In the genomic region with DNA sequence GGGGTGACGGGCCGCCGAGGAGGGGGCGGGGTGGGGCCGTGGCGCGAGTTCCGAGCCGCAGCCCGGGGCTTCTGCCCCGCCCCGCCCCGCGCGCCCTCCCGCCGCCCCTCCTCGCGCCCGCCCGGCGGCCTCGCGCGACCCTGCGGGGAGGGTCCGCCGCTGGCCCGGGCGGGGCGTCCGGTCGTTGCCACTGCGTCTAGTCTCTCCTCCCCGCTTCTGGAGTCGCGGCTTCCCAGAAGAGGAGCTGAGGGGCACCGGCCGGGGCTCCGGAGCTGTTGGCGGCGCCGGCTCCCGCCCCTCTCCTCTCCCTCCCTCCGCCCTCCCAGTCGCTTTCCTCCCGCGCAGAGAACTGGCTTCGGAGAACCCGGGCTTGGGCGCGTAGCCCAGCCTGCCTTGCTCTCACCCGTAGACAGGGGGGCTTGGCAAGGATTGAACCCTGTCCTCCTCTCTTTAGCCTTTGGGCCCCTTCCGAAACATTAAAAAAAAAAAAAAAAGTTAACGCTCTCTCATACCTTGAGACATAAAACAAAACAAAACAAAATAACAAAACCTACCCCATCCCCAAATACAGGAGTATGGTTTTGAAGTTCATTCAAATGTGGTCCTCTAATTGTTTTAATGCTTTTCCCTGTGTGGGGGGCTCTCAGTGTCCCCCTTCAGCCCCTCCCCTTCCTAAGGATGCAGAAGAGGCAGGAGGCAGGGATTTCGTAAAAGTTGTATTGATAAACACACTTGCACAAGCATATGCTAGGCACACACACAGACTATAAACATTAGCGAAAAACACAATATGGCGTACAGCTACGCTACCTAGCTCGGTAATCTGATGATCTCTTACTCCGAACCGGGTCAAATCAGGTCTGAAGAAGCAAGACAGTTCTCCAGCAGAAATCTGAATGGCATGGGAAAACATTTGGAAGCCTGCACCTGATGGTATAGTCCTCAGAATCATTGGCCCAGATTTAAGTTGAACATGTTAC, we compare ENCODE assay signal across 8 mouse cellular contexts. TPM values are rescaled to one million over a fixed set of nuclear protein-coding genes. Genes with fewer than 3 reads are reported as not detected.
A peak's percentile ranks its signal among the peaks of the same experiment; 100 is the strongest.
DNase-seq lines count a peak whose midpoint lies in the region; ATAC-seq and TF ChIP-seq lines count a peak whose summit lies in the region.

No protein-coding gene starts in this region.

- H3K27me3 ChIP-seq in forebrain, embryonic 11.5 days (ENCODE audit: control insufficient read depth, insufficient read depth, low read length): no peaks in the 10 kb centered on the region
- H3K27me3 ChIP-seq in heart, postnatal 0 days (ENCODE audit: control insufficient read depth, insufficient read depth, low read length): no peaks in the 10 kb centered on the region
- no peaks in the 10 kb centered on the region for H3K27me3 ChIP-seq in liver, embryonic 16.5 days (ENCODE audit: control insufficient read depth, insufficient read depth, low read depth, low read length)
- H3K27me3 ChIP-seq in neural tube, embryonic 13.5 days: no peaks in the 10 kb centered on the region
- no peaks in the 10 kb centered on the region for H3K27me3 ChIP-seq in thymus, adult 2 months (ENCODE audit: control insufficient read depth, insufficient read depth, low read length)

- peak overlapping the region; percentile 91 to 99 for H3K4me3 ChIP-seq in ES-E14 (ENCODE audit: insufficient read depth in 1 of 2, low read depth in 1 of 2, low read length in 2 of 2, poor library complexity in 1 of 2, severe bottlenecking in 1 of 2)
- H3K4me3 ChIP-seq in forebrain, embryonic 11.5 days (ENCODE audit: low read depth, low read length): peak overlapping the region; percentile 69
- peak overlapping the region; percentile 90 for H3K4me3 ChIP-seq in heart, postnatal 0 days (ENCODE audit: low read depth, low read length)
- H3K4me3 ChIP-seq in liver, embryonic 16.5 days (ENCODE audit: low read depth, low read length): peak overlapping the region; percentile 84
- H3K4me3 ChIP-seq in neural tube, embryonic 13.5 days: peak overlapping the region; percentile 61
- H3K4me3 ChIP-seq in thymus, adult 2 months (ENCODE audit: control insufficient read depth, insufficient read depth, low read length): peak overlapping the region; percentile 85

- peak; percentile 50; the same call in 1 of the 2 replicates for TF ChIP-seq POLR2A in thymus, adult 2 months (IDR thresholded peaks at IDR 0.05; ENCODE audit: control insufficient read depth, extremely low read depth, insufficient read depth, low read length, poor library complexity)

- TF ChIP-seq EP300 in heart, postnatal 0 days (IDR thresholded peaks at IDR 0.05; ENCODE audit: low read depth): 0 out of 2 replicates have a peak, but pooled peaks have one; percentile 37

- H3K4me2 ChIP-seq in forebrain, embryonic 11.5 days (ENCODE audit: low read depth, low read length, severe bottlenecking): peak overlapping the region; percentile 81
- peak overlapping the region; percentile 82 for H3K4me2 ChIP-seq in heart, postnatal 0 days (ENCODE audit: low read depth, low read length)
- H3K4me2 ChIP-seq in liver, embryonic 16.5 days (ENCODE audit: low read depth, low read length): peak overlapping the region; percentile 85
- H3K4me2 ChIP-seq in neural tube, embryonic 13.5 days: peak overlapping the region; percentile 75

- DNase-seq in ES-E14 (ENCODE audit: low read depth, low spot score): no peak
- DNase-seq in c-Kit-positive CD71-negative TER-119-negative erythroid progenitor cells, embryonic 14.5 days (ENCODE audit: low read depth): peak; percentile 39
- DNase-seq in forebrain, embryonic 11.5 days (ENCODE audit: low spot score): peak; percentile 91
- peak; percentile 86 for DNase-seq in heart, postnatal 0 days (ENCODE audit: low spot score)
- DNase-seq in kidney, postnatal 36 days: peak; percentile 86 to 89
- peak; percentile 79 for DNase-seq in thymus, adult 2 months

- peak overlapping the region; percentile 97 for H3K27ac ChIP-seq in ES-E14 (ENCODE audit: insufficient read depth, low read depth, low read length, poor library complexity, severe bottlenecking)
- peak overlapping the region; percentile 98 for H3K27ac ChIP-seq in forebrain, embryonic 11.5 days (ENCODE audit: low read depth, low read length)
- H3K27ac ChIP-seq in heart, postnatal 0 days (ENCODE audit: low read depth): peak overlapping the region; percentile 99
- H3K27ac ChIP-seq in liver, embryonic 16.5 days (ENCODE audit: low read length): peak overlapping the region; percentile 93
- peak overlapping the region; percentile 98 for H3K27ac ChIP-seq in neural tube, embryonic 13.5 days (replicated peaks)
- peak overlapping the region; percentile 86 for H3K27ac ChIP-seq in thymus, adult 2 months (ENCODE audit: control insufficient read depth, insufficient read depth, low read length)

- in situ Hi-C loops in ES-E14 (cut with MboI; ENCODE audit: low sequenced_read_pairs in 2 of 2, unreplicated experiment in 2 of 2): no loop called here

- H3K9ac ChIP-seq in ES-E14 (ENCODE audit: insufficient read depth, low read depth, low read length, poor library complexity, severe bottlenecking): peak overlapping the region; percentile 90
- H3K9ac ChIP-seq in forebrain, embryonic 11.5 days (ENCODE audit: low read length): peak overlapping the region; percentile 84
- peak overlapping the region; percentile 83 for H3K9ac ChIP-seq in heart, postnatal 0 days (replicated peaks; ENCODE audit: low read depth, low read length)
- H3K9ac ChIP-seq in liver, embryonic 16.5 days (ENCODE audit: low read depth, low read length): peak overlapping the region; percentile 85
- H3K9ac ChIP-seq in neural tube, embryonic 13.5 days: peak overlapping the region; percentile 81

- peak; percentile 17 for TF ChIP-seq CTCF in heart, postnatal 0 days (IDR thresholded peaks at IDR 0.05; ENCODE audit: low read depth)
- no peak for TF ChIP-seq CTCF in thymus, adult 2 months (IDR thresholded peaks at IDR 0.05; ENCODE audit: borderline replicate concordance, control insufficient read depth, extremely low read depth, insufficient read depth, low read length, poor library complexity)

- peaks cover 0 to 3% of the 10 kb centered on the region in 2 experiments; a peak in 2 of 4 replicates for H3K4me1 ChIP-seq in ES-E14 (ENCODE audit: control insufficient read depth in 2 of 2, insufficient read depth in 2 of 2, low read length in 2 of 2, poor library complexity in 1 of 2)
- 0 out of 2 replicates have a peak, but pooled peaks cover 2% of the 10 kb centered on the region for H3K4me1 ChIP-seq in forebrain, embryonic 11.5 days (replicated peaks; ENCODE audit: control insufficient read depth, insufficient read depth, low read length)
- H3K4me1 ChIP-seq in heart, postnatal 0 days (ENCODE audit: control insufficient read depth, insufficient read depth): peaks cover 5% of the 10 kb centered on the region; the same call in 1 of the 2 replicates
- peaks cover 3% of the 10 kb centered on the region for H3K4me1 ChIP-seq in liver, embryonic 16.5 days (ENCODE audit: control insufficient read depth, low read depth, low read length)
- peaks cover 8% of the 10 kb centered on the region for H3K4me1 ChIP-seq in neural tube, embryonic 13.5 days (replicated peaks)
- H3K4me1 ChIP-seq in thymus, adult 2 months (replicated peaks; ENCODE audit: control insufficient read depth, insufficient read depth, low read length): peaks cover 2% of the 10 kb centered on the region; the same call in 1 of the 2 replicates

- ATAC-seq in forebrain, embryonic 11.5 days (replicated peaks; ENCODE audit: low FRiP score): peak; percentile 57
- ATAC-seq in heart, postnatal 0 days (ENCODE audit: insufficient read depth, low read depth): peak; percentile 40
- ATAC-seq in liver, embryonic 16.5 days (ENCODE audit: low read depth): peak; percentile 28
- peak; percentile 51 for ATAC-seq in neural tube, embryonic 13.5 days (ENCODE audit: low read depth)

- no peaks in the 10 kb centered on the region for H3K9me3 ChIP-seq in ES-E14 (ENCODE audit: control insufficient read depth, insufficient read depth, low read depth, low read length)
- H3K9me3 ChIP-seq in forebrain, embryonic 11.5 days (ENCODE audit: control insufficient read depth, low read length): no peaks in the 10 kb centered on the region
- H3K9me3 ChIP-seq in heart, postnatal 0 days (replicated peaks; ENCODE audit: control insufficient read depth, low read length): no peaks in the 10 kb centered on the region
- no peaks in the 10 kb centered on the region for H3K9me3 ChIP-seq in liver, embryonic 16.5 days (replicated peaks; ENCODE audit: control insufficient read depth, low read length)
- no peaks in the 10 kb centered on the region for H3K9me3 ChIP-seq in neural tube, embryonic 13.5 days

- no peaks in the 10 kb centered on the region for H3K36me3 ChIP-seq in ES-E14 (ENCODE audit: control insufficient read depth, insufficient read depth, low read length, poor library complexity, severe bottlenecking)
- H3K36me3 ChIP-seq in forebrain, embryonic 11.5 days (ENCODE audit: control insufficient read depth, insufficient read depth, low read length): no peaks in the 10 kb centered on the region
- H3K36me3 ChIP-seq in heart, postnatal 0 days (replicated peaks; ENCODE audit: control insufficient read depth, insufficient read depth, low read length): no peaks in the 10 kb centered on the region
- H3K36me3 ChIP-seq in liver, embryonic 16.5 days (ENCODE audit: control insufficient read depth, insufficient read depth): no peaks in the 10 kb centered on the region
- H3K36me3 ChIP-seq in neural tube, embryonic 13.5 days: no peaks in the 10 kb centered on the region
- no peaks in the 10 kb centered on the region for H3K36me3 ChIP-seq in thymus, adult 2 months (ENCODE audit: control insufficient read depth, insufficient read depth, low read length)

- WGBS in forebrain, embryonic 11.5 days: 1% methylated on average over 20 of the region's 62 CpGs
- WGBS in heart, postnatal 0 days: under 1% methylated on average over 25 of the region's 62 CpGs
- 3% methylated on average over 26 of the region's 62 CpGs for WGBS in liver, embryonic 16.5 days (ENCODE audit: insufficient replicate concordance)
- WGBS in neural tube, embryonic 13.5 days: 2% methylated on average over 32 of the region's 62 CpGs
- 3% methylated on average over 60 of the region's 62 CpGs for WGBS in thymus, adult 2 months

TF ChIP-seq in ES-E14, 5 proteins besides CTCF, POLR2A, EP300 and RAD21 (continues in another document):
- no peak for TF ChIP-seq ZC3H11A (IDR thresholded peaks at IDR 0.05; ENCODE audit: borderline replicate concordance, low read depth, low read length)
- 0 out of 2 replicates have a peak, but pooled peaks have one; percentile 34 for TF ChIP-seq ZNF384 (IDR thresholded peaks at IDR 0.05; ENCODE audit: low read depth, low read length)
- no peak for TF ChIP-seq MAFK (IDR thresholded peaks at IDR 0.05; ENCODE audit: insufficient read depth, low read depth, low read length)

RNA-seq across cellular contexts. Expression of a gene that starts 0.6 kb away (rescaled TPM):
- 3.5 and 4.0 TPM in 2 replicates for total RNA-seq in ES-E14 (2012; rRNA removed)
- polyA plus RNA-seq in forebrain, embryonic 11.5 days (2014; fragmentation: Nextera tagmentation; extraction: Ambion mirVana): 54.7 and 56.6 TPM in 2 replicates
- 19.8 and 36.2 TPM in 2 replicates for total RNA-seq in heart, postnatal 0 days (2014; rRNA removed; ENCODE audit: low replicate concordance)
- 45.8 and 48.7 TPM in 2 replicates for polyA plus RNA-seq in heart, postnatal 0 days (2015; fragmentation: Nextera tagmentation; extraction: Ambion mirVana)
- 5.6 and 5.7 TPM in 2 replicates for polyA plus RNA-seq in liver, embryonic 16.5 days (2015; fragmentation: Nextera tagmentation; extraction: Ambion mirVana)
- 61.5 and 71.4 TPM in 2 replicates for polyA plus RNA-seq in neural tube, embryonic 13.5 days (2015; fragmentation: Nextera tagmentation; extraction: Ambion mirVana)
- 13.5 and 19.1 TPM in 2 replicates for polyA plus RNA-seq in thymus, adult 2 months (2012; rRNA removed)
